Mouse (Mus musculus): ENCODE measurements around the gene Map4. TPM values are rescaled to one million over a fixed set of nuclear protein-coding genes. Genes with fewer than 3 reads are reported as not detected.
"Not testable (repeated sequence)": the region's sequence is repeated elsewhere in the genome, so short reads cannot be mapped to it uniquely, and the experiment has no call there.

Gene Map4
- total RNA-seq, 2 experiments from 2014 or later, result 283 TPM

GRCm38 (mm10) chr9:109971711-109972110 is 40.5 kb downstream of the Map4 start:
- DNase-seq (ENCODE audit: low spot score); intact Hi-C loops (cut with DNase I): not testable (repeated sequence)

GRCm38 (mm10) chr9:109980223-109980622 is 49.0 kb downstream of the Map4 start:
- intact Hi-C loops (cut with DNase I), result loop anchor here (5.0 kb wide), 1 partner anchor 117 kb away; no protein-coding TSS in a partner anchor
- DNase-seq (ENCODE audit: low spot score), result not testable (repeated sequence)

- intact Hi-C loops (cut with DNase I), result loop anchor here (2.0 to 5.0 kb wide), 3 partner anchors 53 to 91 kb away; partner anchors contain the start of gene Map4
- DNase-seq (ENCODE audit: low spot score), result peak; percentile 31
These were observed 54.2 kb downstream of the Map4 start for GRCm38 (mm10) chr9:109985416-109985815.

GRCm38 (mm10) chr9:109989084-109989483 is 57.8 kb downstream of the Map4 start:
- DNase-seq (ENCODE audit: low spot score), result no peak
- intact Hi-C loops (cut with DNase I), result loop anchor here (5.0 kb wide), 1 partner anchor 57 kb away; the partner anchor contains the start of gene Map4

- intact Hi-C loops (cut with DNase I), result no loop called here
- DNase-seq (ENCODE audit: low spot score), result no peak
These were observed 66.2 kb downstream of the Map4 start for GRCm38 (mm10) chr9:109997441-109997840.

- DNase-seq (ENCODE audit: low spot score), result no peak
- intact Hi-C loops (cut with DNase I), result no loop called here
These were observed 70.7 kb downstream of the Map4 start for GRCm38 (mm10) chr9:110001946-110002345.

GRCm38 (mm10) chr9:110002413-110002812 is 71.2 kb downstream of the Map4 start:
- DNase-seq (ENCODE audit: low spot score), result no peak
- intact Hi-C loops (cut with DNase I), result no loop called here

GRCm38 (mm10) chr9:110019224-110019623 is 88.0 kb downstream of the Map4 start:
- DNase-seq (ENCODE audit: low spot score), result no peak
- intact Hi-C loops (cut with DNase I), result no loop called here

- DNase-seq (ENCODE audit: low spot score), result no peak
- intact Hi-C loops (cut with DNase I), result no loop called here
These were observed 89.1 kb downstream of the Map4 start for GRCm38 (mm10) chr9:110020405-110020804.

GRCm38 (mm10) chr9:110021463-110021862 is 90.2 kb downstream of the Map4 start:
- intact Hi-C loops (cut with DNase I), result no loop called here
- DNase-seq (ENCODE audit: low spot score), result no peak

- DNase-seq (ENCODE audit: low spot score), result no peak
- intact Hi-C loops (cut with DNase I), result no loop called here
These were observed 90.9 kb downstream of the Map4 start for GRCm38 (mm10) chr9:110022151-110022550.

GRCm38 (mm10) chr9:110035091-110035490 is 103.8 kb downstream of the Map4 start:
- DNase-seq (ENCODE audit: low spot score), result no peak
- intact Hi-C loops (cut with DNase I), result no loop called here

GRCm38 (mm10) chr9:110037895-110038294 is 106.6 kb downstream of the Map4 start:
- DNase-seq (ENCODE audit: low spot score), result no peak
- intact Hi-C loops (cut with DNase I), result no loop called here

- intact Hi-C loops (cut with DNase I), result no loop called here
- no peak for DNase-seq (ENCODE audit: low spot score)
These were observed 107.2 kb downstream of the Map4 start for GRCm38 (mm10) chr9:110038485-110038884.

GRCm38 (mm10) chr9:110044373-110044772 is 113.1 kb downstream of the Map4 start:
- intact Hi-C loops (cut with DNase I), result no loop called here
- no peak for DNase-seq (ENCODE audit: low spot score)

- intact Hi-C loops (cut with DNase I), result no loop called here
- DNase-seq (ENCODE audit: low spot score), result no peak
These were observed 114.6 kb downstream of the Map4 start for GRCm38 (mm10) chr9:110045763-110046377.

GRCm38 (mm10) chr9:110047260-110047659 is 116.0 kb downstream of the Map4 start:
- DNase-seq (ENCODE audit: low spot score), result no peak
- intact Hi-C loops (cut with DNase I), result no loop called here

- intact Hi-C loops (cut with DNase I), result no loop called here
- no peak for DNase-seq (ENCODE audit: low spot score)
These were observed 116.6 kb downstream of the Map4 start for GRCm38 (mm10) chr9:110047857-110048256.

GRCm38 (mm10) chr9:110051184-110051583 is 119.9 kb downstream of the Map4 start:
- DNase-seq (ENCODE audit: low spot score), result no peak
- intact Hi-C loops (cut with DNase I), result no loop called here

- DNase-seq (ENCODE audit: low spot score), result no peak
- intact Hi-C loops (cut with DNase I), result no loop called here
These were observed 120.8 kb downstream of the Map4 start for GRCm38 (mm10) chr9:110051869-110052661.

- no peak for DNase-seq (ENCODE audit: low spot score)
- intact Hi-C loops (cut with DNase I), result no loop called here
These were observed 121.7 kb downstream of the Map4 start for GRCm38 (mm10) chr9:110052951-110053304.

Data from heart, postnatal 25 days (tissue).